Mouse (Mus musculus) testis, adult 2 months (tissue): Measurements from ENCODE around the gene Clic4.

Experiments
- CTCF ChIP-seq: fragments of 200-500 bp; IDR thresholded peaks from 2 replicates; pipeline ENCODE4 v1.5.1; 2012; ENCODE audit warnings: low read depth, mild to moderate bottlenecking, inconsistent platforms, low read length, moderate library complexity; ENCODE audit not compliant: control insufficient read depth, insufficient read depth, insufficient replicate concordance
- POLR2A ChIP-seq: fragments of 200-500 bp; IDR thresholded peaks from 2 replicates; pipeline ENCODE4 v1.6.1; 2012; ENCODE audit warnings: low read depth, mild to moderate bottlenecking, inconsistent platforms, low read length, moderate library complexity; ENCODE audit not compliant: control insufficient read depth

DNA sequence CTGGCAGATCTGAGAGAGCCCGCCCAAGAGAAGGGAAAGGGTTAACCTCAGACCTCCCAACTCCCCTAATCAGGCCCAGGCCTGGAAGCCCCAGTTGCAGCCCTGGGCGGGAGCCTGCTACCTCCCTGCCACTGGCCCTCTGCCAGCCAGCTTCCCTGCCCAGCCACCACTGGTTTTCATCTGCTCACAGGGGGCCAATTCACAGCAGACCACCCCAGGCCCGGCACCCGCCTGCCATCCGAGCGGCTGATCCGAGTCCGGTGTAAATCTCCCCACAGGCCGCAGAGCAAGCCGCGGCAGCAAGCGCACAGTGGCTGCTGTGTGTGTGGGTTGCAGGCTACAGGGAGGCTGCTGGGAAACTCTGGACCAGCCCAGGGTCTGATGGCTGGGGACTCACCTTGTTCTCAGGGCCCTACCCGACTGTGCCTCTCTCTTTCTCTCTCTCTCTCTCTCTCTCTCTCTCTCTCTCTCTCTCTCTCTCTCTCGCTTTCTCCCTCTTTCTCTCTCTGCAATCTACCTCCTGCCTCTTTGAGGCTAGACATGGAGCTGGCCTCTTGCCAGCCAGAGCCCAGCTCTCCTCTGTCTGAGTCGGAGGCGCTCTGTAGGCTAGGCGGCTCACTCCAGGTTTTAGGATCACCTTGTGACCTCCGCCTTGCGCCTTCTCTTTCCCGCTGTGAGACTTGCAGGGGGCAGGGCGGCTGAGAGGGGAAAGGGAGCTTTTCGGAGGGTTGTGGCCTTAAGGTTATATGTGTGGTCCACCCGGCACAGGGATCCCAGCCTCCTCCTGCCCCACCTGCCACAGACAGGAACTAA, 106.0 kb downstream of the Clic4 start:
- TF ChIP-seq POLR2A (no peak), CTCF (no peak)
